Mouse (Mus musculus) bone marrow, adult 2 months (tissue): ENCODE measurements at regions not wholly inside any gene's neighbourhood (a gene's known extent, or its start where the extent isn't known, plus 50 kb on each side); places are given as distances from the start of the nearest gene placed in this dataset.

Source experiments
- H3K27ac ChIP-seq: fragments of 200-500 bp; 2 replicates; pipeline ENCODE4 v1.5.1; 2012; ENCODE audit warnings: low read depth, mild to moderate bottlenecking, control low read depth, inconsistent platforms, low read length; ENCODE audit not compliant: control insufficient read depth, poor library complexity, insufficient read depth
- H3K4me1 ChIP-seq: fragments of 200-500 bp; 2 replicates; pipeline ENCODE4 v1.6.1; 2011; ENCODE audit warnings: low read length; ENCODE audit not compliant: control insufficient read depth, insufficient read depth
- H3K4me3 ChIP-seq: fragments of 200-500 bp; replicated peaks from 2 replicates; pipeline ENCODE3; 2011; ENCODE audit warnings: mild to moderate bottlenecking, low read depth, low read length, control low read depth; ENCODE audit not compliant: control insufficient read depth
- CTCF ChIP-seq: fragments of 200-500 bp; IDR thresholded peaks from 2 replicates; pipeline ENCODE4 v1.5.1; 2011; ENCODE audit warnings: low read length, control low read depth; ENCODE audit not compliant: control insufficient read depth, insufficient read depth
- POLR2A ChIP-seq: fragments of 200-500 bp; IDR thresholded peaks from 2 replicates; pipeline ENCODE4 v1.6.1; 2011; ENCODE audit warnings: low read depth, mild to moderate bottlenecking, control low read depth, low read length, borderline replicate concordance; ENCODE audit not compliant: control insufficient read depth
- WGBS: fragments of 180-500 bp; shearing (Covaris S2); methylation state at CpG from one replicate; pipeline ENCODE4 v1.1.7; 2018; 5-methylcytosine and 5-hydroxymethylcytosine counted together

DNA sequence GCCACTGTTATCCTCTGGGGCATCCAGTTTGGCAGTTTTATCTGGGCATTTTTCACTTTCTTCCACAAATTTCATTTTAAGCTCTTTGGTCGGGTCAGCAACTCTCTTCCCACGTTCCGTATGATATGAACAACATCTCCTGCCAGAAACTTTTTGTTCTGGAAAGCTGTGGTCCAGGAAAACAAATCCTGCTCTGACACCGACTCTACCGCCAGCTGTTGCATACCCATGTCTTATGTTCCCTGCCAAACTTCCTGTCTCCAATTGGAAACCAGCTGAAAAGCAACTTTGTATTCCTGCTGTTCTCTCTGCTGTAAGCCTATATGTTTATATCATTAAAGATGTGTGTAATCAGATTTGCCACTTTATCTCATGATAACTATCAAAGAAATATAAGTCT lies 551.6 kb upstream of the Kirrel3 start:
- no peak overlapping the region for H3K27ac ChIP-seq
- H3K4me1 ChIP-seq: no peaks in the 10 kb centered on the region
- WGBS: 77% methylated on average over 5 of the region's 5 CpGs
- TF ChIP-seq CTCF (no peak), POLR2A (no peak)
- no peak overlapping the region for H3K4me3 ChIP-seq

DNA sequence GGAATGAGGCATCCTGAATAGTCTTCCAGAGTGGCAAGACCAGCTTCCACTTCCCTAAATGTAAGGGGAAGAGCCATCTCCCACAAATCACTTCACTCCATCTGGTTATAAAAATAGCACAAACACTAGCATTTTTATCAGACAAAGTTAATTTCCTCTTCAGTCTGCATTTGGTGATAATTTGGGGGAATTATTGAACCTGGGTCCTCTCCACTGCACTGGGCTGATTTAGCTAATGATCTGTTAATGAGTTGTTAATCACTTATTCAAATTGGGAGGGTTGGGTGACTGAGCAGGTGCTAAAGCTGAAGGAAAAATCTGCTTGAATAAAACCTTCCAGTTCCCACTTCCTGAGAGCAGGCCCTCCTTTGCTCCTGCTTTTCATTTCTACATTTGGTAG lies 531.4 kb upstream of the Kirrel3 start:
- Histone ChIP-seq H3K27ac (no peak overlapping the region), H3K4me3 (no peak overlapping the region), H3K4me1 (no peaks in the 10 kb centered on the region)
- no peak for TF ChIP-seq CTCF
- TF ChIP-seq POLR2A: no peak
